Mouse (Mus musculus): ENCODE measurements around the gene Cemip2. TPM values are rescaled to one million over a fixed set of nuclear protein-coding genes. Genes with fewer than 3 reads are reported as not detected.
A peak's percentile ranks its signal among the peaks of the same experiment; 100 is the strongest.
"Not testable (repeated sequence)": the region's sequence is repeated elsewhere in the genome, so short reads cannot be mapped to it uniquely, and the experiment has no call there.

Gene Cemip2
- polyA plus RNA-seq, 1 experiment from 2014 or later: 83.7 TPM

- H3K4me3 ChIP-seq (ENCODE audit: low read depth, low read length): no peak overlapping the region
- H3K27me3 ChIP-seq (ENCODE audit: control insufficient read depth, insufficient read depth, low read length): no peaks in the 10 kb centered on the region
- no peak overlapping the region for H3K27ac ChIP-seq (ENCODE audit: low read depth, low read length)
- H3K36me3 ChIP-seq (ENCODE audit: control insufficient read depth, insufficient read depth, low read length): peaks cover 3% of the 10 kb centered on the region; the same call in 1 of the 2 replicates
- DNase-seq (ENCODE audit: low spot score, missing footprints): peak; percentile 33
- ATAC-seq (ENCODE audit: low FRiP score): no peak
- H3K4me2 ChIP-seq: no peak overlapping the region
- no peak overlapping the region for H3K9ac ChIP-seq (ENCODE audit: low read length)
- WGBS: 87% methylated on average over 7 of the region's 7 CpGs
- no peaks in the 10 kb centered on the region for H3K4me1 ChIP-seq (ENCODE audit: control insufficient read depth, insufficient read depth, low read length)
- H3K9me3 ChIP-seq (ENCODE audit: control insufficient read depth, low read length): no peaks in the 10 kb centered on the region
Observed at GRCm38 (mm10) chr19:21865242-21866055, 87.3 kb downstream of the Cemip2 start.

- no peak overlapping the region for H3K27ac ChIP-seq (ENCODE audit: low read depth, low read length)
- no peaks in the 10 kb centered on the region for H3K9me3 ChIP-seq (ENCODE audit: control insufficient read depth, low read length)
- no peak overlapping the region for H3K9ac ChIP-seq (ENCODE audit: low read length)
- ATAC-seq (ENCODE audit: low FRiP score): no peak
- peaks cover 2% of the 10 kb centered on the region; the same call in 1 of the 2 replicates for H3K36me3 ChIP-seq (ENCODE audit: control insufficient read depth, insufficient read depth, low read length)
- no peaks in the 10 kb centered on the region for H3K4me1 ChIP-seq (ENCODE audit: control insufficient read depth, insufficient read depth, low read length)
- H3K27me3 ChIP-seq (ENCODE audit: control insufficient read depth, insufficient read depth, low read length): no peaks in the 10 kb centered on the region
- no peak overlapping the region for H3K4me3 ChIP-seq (ENCODE audit: low read depth, low read length)
- DNase-seq (ENCODE audit: low spot score, missing footprints): peak; percentile 66
- H3K4me2 ChIP-seq: no peak overlapping the region
Observed at GRCm38 (mm10) chr19:21866094-21866493, 88.0 kb downstream of the Cemip2 start.

- not testable (repeated sequence) for H3K36me3 ChIP-seq (ENCODE audit: control insufficient read depth, insufficient read depth, low read length); H3K4me2 ChIP-seq; ATAC-seq (ENCODE audit: low FRiP score); H3K4me3 ChIP-seq (ENCODE audit: low read depth, low read length); H3K9ac ChIP-seq (ENCODE audit: low read length); DNase-seq (ENCODE audit: low spot score, missing footprints); H3K27me3 ChIP-seq (ENCODE audit: control insufficient read depth, insufficient read depth, low read length); H3K9me3 ChIP-seq (ENCODE audit: control insufficient read depth, low read length); H3K27ac ChIP-seq (ENCODE audit: low read depth, low read length); H3K4me1 ChIP-seq (ENCODE audit: control insufficient read depth, insufficient read depth, low read length)
- WGBS: 93% methylated on average over 4 of the region's 4 CpGs
Observed at GRCm38 (mm10) chr19:21866756-21867155, 88.6 kb downstream of the Cemip2 start.

- no peak overlapping the region for H3K4me2 ChIP-seq
- no peak for ATAC-seq (ENCODE audit: low FRiP score)
- H3K27me3 ChIP-seq (ENCODE audit: control insufficient read depth, insufficient read depth, low read length): no peaks in the 10 kb centered on the region
- no peak overlapping the region for H3K4me3 ChIP-seq (ENCODE audit: low read depth, low read length)
- WGBS: 83% methylated on average over 2 of the region's 2 CpGs
- no peaks in the 10 kb centered on the region for H3K9me3 ChIP-seq (ENCODE audit: control insufficient read depth, low read length)
- no peaks in the 10 kb centered on the region for H3K4me1 ChIP-seq (ENCODE audit: control insufficient read depth, insufficient read depth, low read length)
- H3K27ac ChIP-seq (ENCODE audit: low read depth, low read length): no peak overlapping the region
- no peaks in the 10 kb centered on the region for H3K36me3 ChIP-seq (ENCODE audit: control insufficient read depth, insufficient read depth, low read length)
- DNase-seq (ENCODE audit: low spot score, missing footprints): no peak
- H3K9ac ChIP-seq (ENCODE audit: low read length): no peak overlapping the region
Observed at GRCm38 (mm10) chr19:21868471-21868870, 90.3 kb downstream of the Cemip2 start.

- no peak overlapping the region; the same call in 1 of the 2 replicates for H3K27ac ChIP-seq (ENCODE audit: low read depth, low read length)
- WGBS: 25% methylated on average over 8 of the region's 8 CpGs
- DNase-seq (ENCODE audit: low spot score, missing footprints) (peak; percentile 91), ATAC-seq (ENCODE audit: low FRiP score) (0 out of 2 replicates have a peak, but pooled peaks have one; percentile 22)
- no peak overlapping the region for H3K9ac ChIP-seq (ENCODE audit: low read length)
- H3K4me1 ChIP-seq (ENCODE audit: control insufficient read depth, insufficient read depth, low read length): no peaks in the 10 kb centered on the region
- H3K9me3 ChIP-seq (ENCODE audit: control insufficient read depth, low read length): no peaks in the 10 kb centered on the region
- no peaks in the 10 kb centered on the region for H3K36me3 ChIP-seq (ENCODE audit: control insufficient read depth, insufficient read depth, low read length)
- no peaks in the 10 kb centered on the region for H3K27me3 ChIP-seq (ENCODE audit: control insufficient read depth, insufficient read depth, low read length)
- no peak overlapping the region for H3K4me2 ChIP-seq
- H3K4me3 ChIP-seq (ENCODE audit: low read depth, low read length): no peak overlapping the region
Observed at GRCm38 (mm10) chr19:21882110-21882940, 104.2 kb downstream of the Cemip2 start.

- DNase-seq (ENCODE audit: low spot score, missing footprints) (no peak), ATAC-seq (ENCODE audit: low FRiP score) (no peak)
- no peaks in the 10 kb centered on the region for H3K27me3 ChIP-seq (ENCODE audit: control insufficient read depth, insufficient read depth, low read length)
- H3K4me2 ChIP-seq: no peak overlapping the region
- no peaks in the 10 kb centered on the region for H3K4me1 ChIP-seq (ENCODE audit: control insufficient read depth, insufficient read depth, low read length)
- H3K36me3 ChIP-seq (ENCODE audit: control insufficient read depth, insufficient read depth, low read length): no peaks in the 10 kb centered on the region
- H3K9ac ChIP-seq (ENCODE audit: low read length): no peak overlapping the region
- H3K4me3 ChIP-seq (ENCODE audit: low read depth, low read length): no peak overlapping the region
- H3K27ac ChIP-seq (ENCODE audit: low read depth, low read length): no peak overlapping the region; the same call in 1 of the 2 replicates
- H3K9me3 ChIP-seq (ENCODE audit: control insufficient read depth, low read length): no peaks in the 10 kb centered on the region
- WGBS: 90% methylated on average over 3 of the region's 3 CpGs
Observed at GRCm38 (mm10) chr19:21883053-21883452, 104.9 kb downstream of the Cemip2 start.

- Histone ChIP-seq H3K27ac (ENCODE audit: low read depth, low read length) (no peak overlapping the region), H3K9ac (ENCODE audit: low read length) (no peak overlapping the region), H3K4me1 (ENCODE audit: control insufficient read depth, insufficient read depth, low read length) (no peaks in the 10 kb centered on the region), H3K4me3 (ENCODE audit: low read depth, low read length) (no peak overlapping the region), H3K4me2 (no peak overlapping the region), H3K27me3 (ENCODE audit: control insufficient read depth, insufficient read depth, low read length) (no peaks in the 10 kb centered on the region), H3K36me3 (ENCODE audit: control insufficient read depth, insufficient read depth, low read length) (no peaks in the 10 kb centered on the region), H3K9me3 (ENCODE audit: control insufficient read depth, low read length) (no peaks in the 10 kb centered on the region)
- DNase-seq (ENCODE audit: low spot score, missing footprints) (no peak), ATAC-seq (ENCODE audit: low FRiP score) (peak; percentile 54; the same call in 1 of the 2 replicates)
- WGBS: 80% methylated on average over 2 of the region's 2 CpGs
Observed at GRCm38 (mm10) chr19:21883922-21884321, 105.8 kb downstream of the Cemip2 start.

GRCm38 (mm10) chr19:21884385-21884784 is 106.2 kb downstream of the Cemip2 start:
- Histone ChIP-seq H3K36me3 (ENCODE audit: control insufficient read depth, insufficient read depth, low read length) (no peaks in the 10 kb centered on the region), H3K4me2 (no peak overlapping the region), H3K9me3 (ENCODE audit: control insufficient read depth, low read length) (no peaks in the 10 kb centered on the region), H3K27ac (ENCODE audit: low read depth, low read length) (no peak overlapping the region), H3K9ac (ENCODE audit: low read length) (no peak overlapping the region), H3K4me3 (ENCODE audit: low read depth, low read length) (no peak overlapping the region), H3K4me1 (ENCODE audit: control insufficient read depth, insufficient read depth, low read length) (no peaks in the 10 kb centered on the region), H3K27me3 (ENCODE audit: control insufficient read depth, insufficient read depth, low read length) (no peaks in the 10 kb centered on the region)
- WGBS: 55% methylated on average over 4 of the region's 4 CpGs
- no peak for DNase-seq (ENCODE audit: low spot score, missing footprints)
- ATAC-seq (ENCODE audit: low FRiP score): no peak

GRCm38 (mm10) chr19:21886166-21886657 is 108.1 kb downstream of the Cemip2 start:
- Histone ChIP-seq H3K9ac (ENCODE audit: low read length) (no peak overlapping the region), H3K4me3 (ENCODE audit: low read depth, low read length) (no peak overlapping the region), H3K4me2 (no peak overlapping the region), H3K36me3 (ENCODE audit: control insufficient read depth, insufficient read depth, low read length) (no peaks in the 10 kb centered on the region), H3K9me3 (ENCODE audit: control insufficient read depth, low read length) (no peaks in the 10 kb centered on the region), H3K4me1 (ENCODE audit: control insufficient read depth, insufficient read depth, low read length) (no peaks in the 10 kb centered on the region), H3K27ac (ENCODE audit: low read depth, low read length) (no peak overlapping the region), H3K27me3 (ENCODE audit: control insufficient read depth, insufficient read depth, low read length) (no peaks in the 10 kb centered on the region)
- ATAC-seq (ENCODE audit: low FRiP score) (no peak), DNase-seq (ENCODE audit: low spot score, missing footprints) (no peak)
- 78% methylated on average over 4 of the region's 4 CpGs for WGBS
